Mouse (Mus musculus) heart, adult 2 months (tissue): ENCODE results near the gene Kcna2. TPM values are rescaled to one million over a fixed set of nuclear protein-coding genes. Genes with fewer than 3 reads are reported as not detected.
A peak's percentile ranks its signal among the peaks of the same experiment; 100 is the strongest.

ENCODE experiments used
- DNase-seq, 2 experiments: peaks; one replicate each; pipeline ENCODE4 v3.0.0; 2021
- H3K27ac ChIP-seq: fragments of 200-600 bp; 2 replicates; pipeline ENCODE4 v1.8.1; 2022
- H3K27me3 ChIP-seq: fragments of 200-500 bp; 2 replicates; pipeline ENCODE4 v1.6.1; 2012; ENCODE audit warnings: mild to moderate bottlenecking, low read length, inconsistent platforms, mixed read lengths; ENCODE audit not compliant: control insufficient read depth, insufficient read depth
- H3K36me3 ChIP-seq: fragments of 200-500 bp; 2 replicates; pipeline ENCODE4 v1.6.1; 2012; ENCODE audit warnings: low read length, inconsistent platforms; ENCODE audit not compliant: control insufficient read depth, insufficient read depth
- H3K4me1 ChIP-seq: fragments of 200-500 bp; 2 replicates; pipeline ENCODE4 v1.6.1; 2011; ENCODE audit warnings: low read length; ENCODE audit not compliant: control insufficient read depth, insufficient read depth
- H3K4me3 ChIP-seq: fragments of 200-600 bp; 2 replicates; pipeline ENCODE4 v1.8.1; 2022
- H3K79me2 ChIP-seq: fragments of 200-500 bp; replicated peaks from 2 replicates; pipeline ENCODE4 v1.6.1; 2012; ENCODE audit warnings: mild to moderate bottlenecking, inconsistent platforms, low read length, moderate library complexity, mixed read lengths; ENCODE audit not compliant: control insufficient read depth, insufficient read depth
- H3K9ac ChIP-seq: fragments of 200-500 bp; 2 replicates; pipeline ENCODE4 v1.6.1; 2012; ENCODE audit warnings: low read depth, mild to moderate bottlenecking, control low read depth, inconsistent platforms, low read length, mixed read lengths
- CTCF ChIP-seq: fragments of 200-600 bp; IDR thresholded peaks from 2 replicates; pipeline ENCODE4 v1.8.1; 2022; ENCODE audit warnings: antibody characterized with exemption, mild to moderate bottlenecking, moderate library complexity
- EP300 ChIP-seq: fragments of 200-500 bp; IDR thresholded peaks from 2 replicates; pipeline ENCODE4 v1.6.1; 2011; ENCODE audit warnings: low read depth, low read length, control low read depth; ENCODE audit not compliant: insufficient read depth
- POLR2A ChIP-seq: fragments of 200-500 bp; IDR thresholded peaks from 2 replicates; pipeline ENCODE4 v1.6.1; 2011; ENCODE audit warnings: mild to moderate bottlenecking, low read depth, low read length, control low read depth; ENCODE audit not compliant: insufficient read depth
- whole genome bisulfite sequencing: fragments of 180-500 bp; shearing (Covaris S2); methylation state at CpG from one replicate; pipeline ENCODE4 v1.1.7; 2018; 5-methylcytosine and 5-hydroxymethylcytosine counted together
- intact Hi-C: fragments of 180-260 bp; cut with DNase I; formaldehyde crosslinking; loops from one replicate; pipeline ENCODE4 v1.15.1; 2025
- polyA plus RNA-seq: library from polyadenylated mRNA; depleted of rRNA; stranded (reverse); fragments of >200 nt; gene quantifications from 2 replicates; pipeline ENCODE4 v1.2.3, GENCODE M21; 2012
- total RNA-seq, 2 experiments: library from RNA; stranded (reverse); gene quantifications; 2 replicates each; pipeline ENCODE4 v1.2.3; 2021

Kcna2 gene
- total and polyA plus RNA-seq, 3 experiments, result 1.0 to 1.6 (median 1.1) TPM

- Histone ChIP-seq H3K79me2 (no peaks in the 10 kb centered on the region), H3K9ac (no peak overlapping the region), H3K27ac (no peak overlapping the region), H3K27me3 (no peaks in the 10 kb centered on the region), H3K4me3 (no peak overlapping the region), H3K4me1 (peaks cover 3% of the 10 kb centered on the region; the same call in 1 of the 2 replicates), H3K36me3 (no peaks in the 10 kb centered on the region)
- WGBS, result 77% methylated on average over 2 of the region's 2 CpGs
- TF ChIP-seq POLR2A (no peak), CTCF (no peak), EP300 (no peak)
- DNase-seq, result no peak
- intact Hi-C loops, result no loop called here
These were observed 14.0 kb downstream of the Kcna2 start for GRCm38 (mm10) chr3:107114941-107115340.

GRCm38 (mm10) chr3:107115746-107116145, 14.8 kb downstream of the Kcna2 start:
- intact Hi-C loops, result no loop called here

GRCm38 (mm10) chr3:107119864-107120564, 19.1 kb downstream of the Kcna2 start:
- Histone ChIP-seq H3K27me3 (no peaks in the 10 kb centered on the region), H3K4me3 (no peak overlapping the region), H3K4me1 (no peaks in the 10 kb centered on the region), H3K9ac (no peak overlapping the region), H3K27ac (no peak overlapping the region), H3K36me3 (no peaks in the 10 kb centered on the region), H3K79me2 (no peaks in the 10 kb centered on the region)
- no peak for DNase-seq
- intact Hi-C loops, result no loop called here
- TF ChIP-seq POLR2A (no peak), EP300 (no peak), CTCF (no peak)
- 85% methylated on average over 2 of the region's 2 CpGs for WGBS

More at GRCm38 (mm10) chr3:107115746-107116145, 14.8 kb downstream of the Kcna2 start:
- Histone ChIP-seq H3K36me3 (no peaks in the 10 kb centered on the region), H3K27ac (no peak overlapping the region), H3K4me3 (no peak overlapping the region), H3K4me1 (peaks cover 3% of the 10 kb centered on the region; the same call in 1 of the 2 replicates), H3K9ac (no peak overlapping the region), H3K27me3 (no peaks in the 10 kb centered on the region), H3K79me2 (no peaks in the 10 kb centered on the region)
- no peak for TF ChIP-seq CTCF
- no peak for DNase-seq
- 57% methylated on average over 2 of the region's 2 CpGs for WGBS

GRCm38 (mm10) chr3:107122306-107122705, 21.4 kb downstream of the Kcna2 start:
- Histone ChIP-seq H3K27me3 (no peaks in the 10 kb centered on the region), H3K4me3 (no peak overlapping the region), H3K79me2 (no peaks in the 10 kb centered on the region), H3K27ac (no peak overlapping the region), H3K4me1 (no peaks in the 10 kb centered on the region), H3K36me3 (no peaks in the 10 kb centered on the region), H3K9ac (no peak overlapping the region)
- DNase-seq, result peak in 1 of 2 experiments; percentile 14
- TF ChIP-seq POLR2A, result no peak
- TF ChIP-seq CTCF, result 0 out of 2 replicates have a peak, but pooled peaks have one; percentile 3
- no peak for TF ChIP-seq EP300
- intact Hi-C loops, result no loop called here

- no peak overlapping the region for H3K4me3 ChIP-seq
- peaks cover 5% of the 10 kb centered on the region; the same call in 1 of the 2 replicates for H3K4me1 ChIP-seq
- no peak for DNase-seq
- no peaks in the 10 kb centered on the region for H3K27me3 ChIP-seq
- H3K36me3 ChIP-seq, result no peaks in the 10 kb centered on the region
- TF ChIP-seq POLR2A (no peak), CTCF (no peak), EP300 (no peak)
- 69% methylated on average over 1 of the region's 1 CpGs for WGBS
- intact Hi-C loops, result no loop called here
- H3K27ac ChIP-seq, result no peak overlapping the region
- H3K9ac ChIP-seq, result no peak overlapping the region
- H3K79me2 ChIP-seq, result no peaks in the 10 kb centered on the region
These were observed 26.7 kb downstream of the Kcna2 start for GRCm38 (mm10) chr3:107127667-107128066.

GRCm38 (mm10) chr3:107128421-107128820, 27.5 kb downstream of the Kcna2 start:
- no peak overlapping the region for H3K9ac ChIP-seq
- H3K4me3 ChIP-seq, result no peak overlapping the region
- H3K27ac ChIP-seq, result no peak overlapping the region
- TF ChIP-seq CTCF (no peak), EP300 (no peak), POLR2A (no peak)
- H3K27me3 ChIP-seq, result no peaks in the 10 kb centered on the region
- peaks cover 5% of the 10 kb centered on the region; the same call in 1 of the 2 replicates for H3K4me1 ChIP-seq
- no peaks in the 10 kb centered on the region for H3K36me3 ChIP-seq
- H3K79me2 ChIP-seq, result no peaks in the 10 kb centered on the region
- 43% methylated on average over 3 of the region's 3 CpGs for WGBS
- no peak for DNase-seq
- intact Hi-C loops, result no loop called here
